ENCODE assay signal across 11 mouse cellular contexts in genomic region chr3:87263436-87263835, GRCm38 (mm10). TPM values are rescaled to one million over a fixed set of nuclear protein-coding genes. Genes with fewer than 3 reads are reported as not detected.
DNase-seq lines count a peak whose midpoint lies in the region; ATAC-seq and TF ChIP-seq lines count a peak whose summit lies in the region.
"Had no signal": no experiment of that assay in that cellular context is flagged by ENCODE, and none has a peak within 500 bp of the region (broad histone marks: within the 10 kb centered on the region; RNA-seq: fewer than 3 reads in every experiment).

Gene Fcrls, minus strand, starts transcription at chr3:87263738.

- no peak for DNase-seq in frontal cortex, adult 2 months (ENCODE audit: extremely low spot score in 1 of 2, low spot score in 1 of 2)
- DNase-seq in frontal cortex, postnatal 25 days (ENCODE audit: low spot score in 2 of 2), result no peak
- no peak for DNase-seq in stomach, postnatal 0 days (ENCODE audit: low spot score)
- DNase-seq in left cerebral cortex, postnatal 10 days (ENCODE audit: extremely low spot score in 1 of 2, low spot score in 2 of 2), result no peak
- DNase-seq in gastrocnemius, adult 8-10 months (ENCODE audit: low spot score in 2 of 2), result no peak
- DNase-seq in thymus, postnatal 14 days, result no peak
- DNase-seq in embryo, embryonic 10 days (ENCODE audit: low spot score), result no peak
- DNase-seq: cerebellum, adult 11-12 months; liver, embryonic 13.5 days had no signal

- 84% methylated on average over 7 of the region's 7 CpGs for WGBS in stomach, embryonic 14.5 days
- 83% methylated on average over 7 of the region's 7 CpGs for WGBS in stomach, postnatal 0 days

- H3K4me3 ChIP-seq in stomach, embryonic 14.5 days (ENCODE audit: low read depth, low read length), result no peak within 1 kb of the TSS
- no peak within 1 kb of the TSS for H3K4me3 ChIP-seq in stomach, postnatal 0 days (ENCODE audit: low read depth, low read length)
- H3K4me3 ChIP-seq: liver, embryonic 13.5 days had no signal

- no peaks in the 10 kb centered on the region for H3K9me3 ChIP-seq in stomach, embryonic 14.5 days (ENCODE audit: control insufficient read depth, low read depth, low read length)
- H3K9me3 ChIP-seq in stomach, postnatal 0 days (ENCODE audit: control insufficient read depth, low read length), result no peaks in the 10 kb centered on the region
- H3K9me3 ChIP-seq: liver, embryonic 13.5 days had no signal

- TF ChIP-seq CTCF in stomach, postnatal 0 days (IDR thresholded peaks at IDR 0.05; ENCODE audit: low read depth), result no peak

- H3K9ac ChIP-seq in stomach, embryonic 14.5 days (replicated peaks; ENCODE audit: low read depth, low read length), result no peak within 1 kb of the TSS
- H3K9ac ChIP-seq in stomach, postnatal 0 days (ENCODE audit: low read length), result no peak within 1 kb of the TSS
- H3K9ac ChIP-seq: liver, embryonic 13.5 days had no signal

- intact Hi-C loops in left cerebral cortex, postnatal 10 days (cut with DNase I), result no loop called here

- no peaks in the 10 kb centered on the region for H3K27me3 ChIP-seq in stomach, embryonic 14.5 days (ENCODE audit: control insufficient read depth, insufficient read depth, low read length)
- H3K27me3 ChIP-seq in stomach, postnatal 0 days (ENCODE audit: control insufficient read depth, insufficient read depth, low read length), result no peaks in the 10 kb centered on the region
- H3K27me3 ChIP-seq: liver, embryonic 13.5 days had no signal

- H3K4me1 ChIP-seq in stomach, embryonic 14.5 days (ENCODE audit: control insufficient read depth, insufficient read depth, low read length), result no peaks in the 10 kb centered on the region
- H3K4me1 ChIP-seq in stomach, postnatal 0 days (replicated peaks; ENCODE audit: control insufficient read depth, insufficient read depth), result no peaks in the 10 kb centered on the region
- H3K4me1 ChIP-seq: liver, embryonic 13.5 days had no signal

- no peak within 1 kb of the TSS for H3K27ac ChIP-seq in stomach, embryonic 14.5 days (ENCODE audit: low read length)
- no peak within 1 kb of the TSS for H3K27ac ChIP-seq in stomach, postnatal 0 days (replicated peaks)
- H3K27ac ChIP-seq: liver, embryonic 13.5 days had no signal

- no peak for TF ChIP-seq EP300 in stomach, postnatal 0 days (optimal IDR thresholded peaks at IDR 0.05)

- ATAC-seq in stomach, embryonic 14.5 days (ENCODE audit: insufficient number of reproducible peaks, insufficient read depth, low FRiP score, low read depth), result no peak
- no peak for ATAC-seq in stomach, postnatal 0 days (ENCODE audit: low FRiP score, low TSS enrichment)

- H3K36me3 ChIP-seq in stomach, embryonic 14.5 days (ENCODE audit: control insufficient read depth, insufficient read depth, low read length), result no peaks in the 10 kb centered on the region
- H3K36me3 ChIP-seq in stomach, postnatal 0 days (ENCODE audit: control insufficient read depth, insufficient read depth, low read length), result no peaks in the 10 kb centered on the region
- H3K36me3 ChIP-seq: liver, embryonic 13.5 days had no signal

- no peak within 1 kb of the TSS for H3K4me2 ChIP-seq in stomach, embryonic 14.5 days (replicated peaks; ENCODE audit: low read depth, low read length)
- no peak within 1 kb of the TSS for H3K4me2 ChIP-seq in stomach, postnatal 0 days (replicated peaks; ENCODE audit: low read depth)
- H3K4me2 ChIP-seq: liver, embryonic 13.5 days had no signal

RNA-seq across cellular contexts. Expression of gene Fcrls, which starts in this region (rescaled TPM):
- polyA plus RNA-seq in frontal cortex, adult 2 months (2012; rRNA removed), result 19.9 and 29.4 TPM in 2 replicates
- polyA plus RNA-seq in stomach, embryonic 14.5 days (2014; fragmentation: Nextera tagmentation; extraction: Ambion mirVana), result 15.9 and 16.2 TPM in 2 replicates
- 8.0 TPM in 2 replicates for polyA plus RNA-seq in stomach, postnatal 0 days (2015; fragmentation: Nextera tagmentation; extraction: Ambion mirVana)
- 10 to 100 TPM; 27.2 to 36.4 TPM for total RNA-seq in left cerebral cortex, postnatal 10 days (2021)
- total RNA-seq in gastrocnemius, adult 8-10 months (2022), result 1 to 10 TPM in 2 of 4 experiments, under 1 TPM in 2; 0.51 to 1.7 (median 1.2) TPM
- polyA plus RNA-seq: C2C12 had no signal

Comparison
In these comparisons a context has a peak if more than half of its experiments do, and no peak if none do; other contexts are left out.
1. RNA of gene Fcrls (total RNA-seq): 27.2 to 36.4 TPM in left cerebral cortex, postnatal 10 days; 0.51 to 1.7 TPM in gastrocnemius, adult 8-10 months; every median in the first group is over 10 times any median in the second.